Mouse (Mus musculus): Measurements from ENCODE around the gene Taf9. TPM values are rescaled to one million over a fixed set of nuclear protein-coding genes. Genes with fewer than 3 reads are reported as not detected.
A peak's percentile ranks its signal among the peaks of the same experiment; 100 is the strongest.

Gene Taf9
- polyA plus RNA-seq, 3 experiments from 2014 or later: 3.3 to 21.7 (median 9.0) TPM

DNA sequence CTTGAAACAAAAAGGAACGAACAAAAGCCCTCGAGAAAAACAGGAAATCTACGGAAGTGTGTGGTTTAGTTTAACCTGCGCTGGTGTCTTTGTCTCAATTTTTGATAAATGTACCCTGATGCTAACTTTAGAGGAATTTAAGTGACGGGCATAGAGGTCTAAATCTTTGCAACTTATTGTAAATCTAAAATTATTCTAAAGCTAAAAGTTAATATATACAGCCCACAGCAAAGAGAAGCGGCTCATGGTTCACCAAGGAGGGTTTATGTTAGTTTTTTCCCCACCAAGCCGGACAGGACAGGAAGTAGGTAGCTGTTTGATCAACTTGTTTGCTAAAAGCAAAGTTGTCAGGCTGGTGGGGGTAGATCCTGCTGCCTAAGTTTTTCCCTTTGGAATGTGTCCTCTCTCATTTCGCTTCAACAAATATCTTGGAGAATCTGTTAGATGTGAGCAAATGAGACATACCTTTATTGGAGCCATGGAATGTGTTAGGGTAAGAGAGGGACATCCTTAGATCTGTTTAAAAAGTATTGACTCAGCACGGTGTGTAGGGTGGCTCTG lies 18.9 kb downstream of the Taf9 start:
- ATAC-seq: peak; percentile 42

DNA sequence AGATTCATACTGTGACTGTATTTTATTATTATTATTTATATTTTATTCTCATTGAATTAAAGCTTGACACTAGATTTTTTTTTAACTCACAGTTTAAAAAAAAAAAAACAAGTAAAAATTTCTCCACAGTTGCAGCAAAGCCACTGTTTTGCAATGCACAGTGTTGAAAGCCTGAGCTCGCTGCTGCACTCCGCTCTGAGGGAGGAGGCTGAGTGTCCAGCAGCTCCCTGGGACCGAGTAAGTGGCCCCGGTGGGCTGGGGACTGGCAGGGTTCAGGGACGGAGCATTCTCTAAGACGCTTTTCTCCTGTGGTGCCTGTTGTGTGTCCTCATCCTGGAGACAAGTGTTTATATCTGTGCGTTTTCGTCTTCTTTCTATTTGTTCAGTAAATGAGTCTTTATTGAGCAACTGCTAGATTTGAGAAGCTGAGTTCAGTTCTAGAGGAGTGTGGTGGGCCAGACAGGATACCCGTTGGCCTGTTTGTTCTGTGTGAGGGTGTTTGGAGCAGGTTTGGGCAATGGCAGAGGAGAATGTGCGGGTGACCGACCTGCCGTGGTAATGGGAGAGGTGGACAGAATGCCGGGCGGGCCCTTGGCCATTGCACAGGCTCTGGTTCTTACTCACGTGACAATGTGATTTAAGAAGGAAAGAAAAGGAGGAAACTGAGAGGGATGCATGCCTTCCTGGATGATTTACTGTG lies 24.7 kb downstream of the Taf9 start:
- no peak for ATAC-seq

DNA sequence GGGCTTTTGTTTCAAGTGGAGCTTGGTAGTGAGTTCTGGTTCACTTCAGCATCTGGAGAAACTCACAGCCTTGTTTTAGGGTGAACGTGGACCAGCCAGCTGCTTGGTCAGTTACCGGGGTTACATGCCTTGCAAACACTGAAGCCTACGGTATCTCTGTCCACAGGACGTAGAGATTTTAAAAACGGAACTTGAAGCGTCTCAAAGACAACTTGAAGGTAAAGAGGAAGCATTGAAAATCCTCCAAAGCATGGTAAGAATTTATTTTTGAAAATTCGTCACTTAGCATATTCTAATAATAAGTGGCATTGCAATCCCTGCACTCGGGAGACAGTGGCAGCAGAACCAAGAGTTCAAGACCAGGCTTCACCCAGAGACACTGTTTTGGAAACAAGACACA lies 30.2 kb downstream of the Taf9 start:
- no peak for ATAC-seq

DNA sequence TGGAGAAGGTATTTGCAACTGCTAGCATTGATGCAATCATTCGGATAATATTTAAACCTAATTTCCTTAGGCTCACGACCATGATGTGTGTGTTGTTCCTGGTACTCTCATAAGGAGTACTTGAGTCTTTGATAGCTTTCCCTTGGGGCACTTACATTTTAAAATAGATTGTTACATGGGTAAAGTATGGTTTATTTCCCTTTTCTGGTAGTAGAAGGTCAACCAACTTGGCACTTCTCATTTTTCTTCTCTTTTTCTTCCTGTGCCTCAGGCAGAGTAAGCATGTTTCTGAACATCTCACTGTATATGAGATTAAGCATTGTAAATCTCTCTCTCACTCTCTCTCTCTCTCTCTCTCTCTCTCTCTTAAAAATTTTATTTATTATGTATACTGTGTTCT lies 31.5 kb downstream of the Taf9 start:
- ATAC-seq: no peak

DNA sequence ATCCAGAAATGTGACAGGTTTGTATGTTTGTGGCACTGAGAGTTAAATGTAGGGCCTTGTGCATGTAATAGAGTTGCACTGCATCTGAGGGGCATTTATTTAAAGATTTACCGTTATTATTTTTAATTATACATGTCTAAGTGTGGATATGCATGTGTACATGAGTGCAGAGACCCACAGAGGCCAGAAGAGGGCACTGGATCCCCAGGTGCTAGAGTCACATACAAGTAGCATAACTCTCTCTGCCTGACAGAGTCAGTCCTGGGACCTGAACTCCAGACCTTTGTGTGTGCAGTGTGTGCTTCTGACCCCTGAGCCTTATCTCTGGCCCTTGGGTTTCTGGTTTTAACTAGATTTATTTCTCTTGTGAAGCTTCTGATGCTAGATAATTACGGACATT lies 33.0 kb downstream of the Taf9 start:
- no peak for ATAC-seq

DNA sequence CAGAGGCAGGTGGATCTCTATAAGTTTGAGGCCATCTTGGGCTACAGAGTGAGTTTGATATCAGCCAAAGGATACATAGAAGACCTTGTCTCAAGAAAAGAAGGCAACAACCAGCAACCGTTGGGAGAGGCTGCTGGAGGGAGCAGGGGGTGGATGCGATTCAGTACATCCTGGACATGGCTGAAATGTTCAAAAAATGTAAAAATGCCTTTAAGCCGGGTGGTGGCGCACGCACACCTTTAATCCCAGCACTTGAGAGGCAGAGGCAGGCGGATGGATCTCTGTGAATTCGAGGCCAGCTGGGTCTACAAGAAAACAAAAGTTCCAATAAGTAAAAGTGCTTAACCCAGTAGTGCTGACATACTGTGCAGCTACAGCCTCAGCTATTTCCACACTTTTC lies 36.1 kb downstream of the Taf9 start:
- no peak for ATAC-seq

DNA sequence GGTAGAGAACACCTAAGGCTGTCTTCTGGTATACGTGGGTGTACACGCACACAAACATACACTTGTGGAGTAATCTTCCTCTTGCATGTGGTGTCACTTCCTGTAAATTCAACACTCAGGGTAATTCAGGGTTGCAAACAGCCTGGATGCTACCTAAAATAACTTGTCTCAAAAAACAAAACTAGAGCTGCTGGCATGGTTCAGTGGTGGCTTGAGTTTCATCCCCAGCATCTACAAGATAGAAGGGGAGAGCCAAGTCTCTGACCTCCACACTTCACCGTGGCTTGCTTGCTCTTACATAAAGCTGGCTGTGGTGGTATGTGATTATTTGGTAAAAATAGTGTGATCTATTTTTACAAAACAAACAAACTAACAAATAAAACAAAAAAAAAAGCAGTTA lies 46.2 kb downstream of the Taf9 start:
- ATAC-seq: no peak

DNA sequence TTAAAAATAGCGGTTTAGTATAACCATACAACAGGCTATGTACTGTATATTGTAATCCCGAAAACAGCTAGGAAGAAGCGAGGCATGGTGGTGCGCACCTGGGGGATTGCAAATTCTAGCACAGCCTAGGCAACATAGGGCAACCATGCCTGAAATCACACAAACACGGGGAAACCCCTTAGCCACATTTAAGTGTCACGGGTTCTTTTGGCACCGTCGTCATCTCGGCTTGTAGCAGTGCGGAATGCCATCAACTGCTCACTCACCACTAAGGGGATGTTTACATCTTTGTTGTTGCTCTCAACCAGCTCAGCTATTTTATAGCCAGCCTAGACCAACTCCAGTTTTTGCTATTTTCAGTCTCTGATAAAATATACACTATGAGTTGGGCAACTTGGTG lies 47.5 kb downstream of the Taf9 start:
- ATAC-seq: no peak

DNA sequence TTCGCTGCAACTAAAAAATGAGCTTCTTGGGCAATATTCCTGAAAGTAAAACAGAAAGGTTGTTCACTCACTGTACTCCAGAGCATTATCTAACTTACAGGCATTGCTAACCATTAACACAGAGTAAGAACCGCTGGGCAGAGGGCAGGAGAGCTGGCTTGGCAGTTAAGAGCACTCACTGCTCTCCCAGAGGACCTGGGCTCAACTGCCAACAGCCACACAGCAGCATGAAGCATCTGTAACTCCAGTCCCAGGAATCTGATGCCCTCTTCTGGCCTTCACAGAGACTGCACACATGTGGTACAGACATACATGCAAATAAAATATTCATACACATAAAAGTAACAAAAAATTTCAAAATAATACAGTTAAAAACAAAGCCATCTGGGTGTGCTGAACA lies 52.1 kb downstream of the Taf9 start:
- no peak for ATAC-seq

Other genes with a start within 250 kb of the Taf9 start
- not detected for gene Naip1, start 198.7 kb upstream of the Taf9 start, polyA plus RNA-seq (2017; shearing (Covaris generic))
- gene Gtf2h2, start 159.0 kb upstream of the Taf9 start, polyA plus RNA-seq (2017; shearing (Covaris generic)): 10 to 100 TPM; 49.8 to 55.7 (median 55.5) TPM
- under 1 TPM in 2 of 3 experiments, not detected in 1; 0.57 to 0.66 TPM for gene Ocln, start 98.9 kb upstream of the Taf9 start, polyA plus RNA-seq (2017; shearing (Covaris generic))
- 1 to 10 TPM; 4.3 to 9.7 (median 7.9) TPM for gene Marveld2, start 34.6 kb upstream of the Taf9 start, polyA plus RNA-seq (2017; shearing (Covaris generic))
- gene Ak6, start 600 bp upstream of the Taf9 start, polyA plus RNA-seq (2017; shearing (Covaris generic)): 100 to 1,000 TPM; 109 to 138 (median 137) TPM
- gene Rad17, start 528 bp upstream of the Taf9 start, polyA plus RNA-seq (2017; shearing (Covaris generic)): 10 to 100 TPM; 22.2 to 28.6 (median 27.5) TPM
- 10 to 100 TPM; 24.9 to 30.1 (median 25.8) TPM for gene Ccdc125, start 18.1 kb downstream of the Taf9 start, polyA plus RNA-seq (2017; shearing (Covaris generic))
- 10 to 100 TPM; 80.9 to 96.4 (median 82.6) TPM for gene Cdk7, start 79.4 kb downstream of the Taf9 start, polyA plus RNA-seq (2017; shearing (Covaris generic))
- gene Mrps36, start 93.1 kb downstream of the Taf9 start, polyA plus RNA-seq (2017; shearing (Covaris generic)): 100 to 1,000 TPM; 104 to 123 (median 106) TPM
- gene Cenph, start 124.3 kb downstream of the Taf9 start, polyA plus RNA-seq (2017; shearing (Covaris generic)): 10 to 100 TPM in 1 of 3 experiments, 1 to 10 TPM in 2; 3.2 to 16.6 (median 3.2) TPM
- 100 to 1,000 TPM in 1 of 3 experiments, 10 to 100 TPM in 2; 10.2 to 168 (median 20.0) TPM for gene Ccnb1, start 135.0 kb downstream of the Taf9 start, polyA plus RNA-seq (2017; shearing (Covaris generic))
- gene Slc30a5, start 181.8 kb downstream of the Taf9 start, polyA plus RNA-seq (2017; shearing (Covaris generic)): 10 to 100 TPM; 11.5 to 15.0 (median 12.7) TPM